Mouse (Mus musculus): Measurements from ENCODE around the gene Mtf1. TPM values are rescaled to one million over a fixed set of nuclear protein-coding genes. Genes with fewer than 3 reads are reported as not detected.

Mtf1 gene
- polyA plus RNA-seq, 1 experiment from 2014 or later: 9.1 TPM

- Histone ChIP-seq H3K36me3 (replicated peaks; ENCODE audit: insufficient read depth, low read length) (peaks cover 21% of the 10 kb centered on the region), H3K9me3 (ENCODE audit: low read length) (no peaks in the 10 kb centered on the region), H3K9ac (replicated peaks) (no peak overlapping the region), H3K27ac (ENCODE audit: low read depth) (no peak overlapping the region), H3K4me1 (ENCODE audit: insufficient read depth) (no peaks in the 10 kb centered on the region), H3K27me3 (ENCODE audit: insufficient read depth, low read length) (peaks cover 27% of the 10 kb centered on the region), H3K4me2 (ENCODE audit: low read depth, low read length) (no peak overlapping the region), H3K4me3 (ENCODE audit: low read depth, low read length) (no peak overlapping the region)
- no peak for DNase-seq
- ATAC-seq: no peak
- WGBS (ENCODE audit: insufficient replicate concordance): 59% methylated on average over 5 of the region's 5 CpGs
- no peak for TF ChIP-seq CTCF (IDR thresholded peaks at IDR 0.05; ENCODE audit: low read depth)
- TF ChIP-seq EP300 (IDR thresholded peaks at IDR 0.05; ENCODE audit: low read depth): no peak
These were observed 56.5 kb downstream of the Mtf1 start for GRCm38 (mm10) chr4:124858370-124858769.

DNA sequence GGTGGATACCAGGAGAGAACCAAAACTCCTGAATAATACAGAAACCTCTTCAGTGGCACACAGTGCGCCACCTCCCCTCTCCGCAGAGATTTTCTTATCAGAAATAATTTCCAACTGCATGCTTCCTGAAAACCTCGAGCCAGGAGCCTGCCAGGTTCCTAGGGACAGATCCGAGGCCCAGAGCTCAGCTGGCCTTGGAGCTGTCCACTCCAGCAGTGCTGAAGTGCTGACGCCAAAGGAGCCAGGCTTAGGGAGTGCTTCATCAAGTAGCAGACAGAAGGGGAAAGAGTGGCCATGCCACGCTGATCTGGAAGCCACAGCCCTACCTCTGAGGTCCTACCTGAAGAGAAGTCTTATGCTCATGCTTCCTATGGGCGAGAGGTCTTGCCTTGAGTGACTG, 58.5 kb downstream of the Mtf1 start:
- Histone ChIP-seq H3K27me3 (ENCODE audit: insufficient read depth, low read length) (peaks cover 31% of the 10 kb centered on the region), H3K9me3 (ENCODE audit: low read length) (no peaks in the 10 kb centered on the region), H3K27ac (ENCODE audit: low read depth) (no peak overlapping the region), H3K36me3 (replicated peaks; ENCODE audit: insufficient read depth, low read length) (peaks cover 6% of the 10 kb centered on the region), H3K4me3 (ENCODE audit: low read depth, low read length) (no peak overlapping the region), H3K9ac (replicated peaks) (no peak overlapping the region), H3K4me2 (ENCODE audit: low read depth, low read length) (no peak overlapping the region), H3K4me1 (ENCODE audit: insufficient read depth) (no peaks in the 10 kb centered on the region)
- DNase-seq (peak; percentile 76), ATAC-seq (no peak)
- WGBS (ENCODE audit: insufficient replicate concordance): 10% methylated on average over 7 of the region's 7 CpGs
- TF ChIP-seq EP300 (IDR thresholded peaks at IDR 0.05; ENCODE audit: low read depth): no peak
- TF ChIP-seq CTCF (IDR thresholded peaks at IDR 0.05; ENCODE audit: low read depth): no peak

DNA sequence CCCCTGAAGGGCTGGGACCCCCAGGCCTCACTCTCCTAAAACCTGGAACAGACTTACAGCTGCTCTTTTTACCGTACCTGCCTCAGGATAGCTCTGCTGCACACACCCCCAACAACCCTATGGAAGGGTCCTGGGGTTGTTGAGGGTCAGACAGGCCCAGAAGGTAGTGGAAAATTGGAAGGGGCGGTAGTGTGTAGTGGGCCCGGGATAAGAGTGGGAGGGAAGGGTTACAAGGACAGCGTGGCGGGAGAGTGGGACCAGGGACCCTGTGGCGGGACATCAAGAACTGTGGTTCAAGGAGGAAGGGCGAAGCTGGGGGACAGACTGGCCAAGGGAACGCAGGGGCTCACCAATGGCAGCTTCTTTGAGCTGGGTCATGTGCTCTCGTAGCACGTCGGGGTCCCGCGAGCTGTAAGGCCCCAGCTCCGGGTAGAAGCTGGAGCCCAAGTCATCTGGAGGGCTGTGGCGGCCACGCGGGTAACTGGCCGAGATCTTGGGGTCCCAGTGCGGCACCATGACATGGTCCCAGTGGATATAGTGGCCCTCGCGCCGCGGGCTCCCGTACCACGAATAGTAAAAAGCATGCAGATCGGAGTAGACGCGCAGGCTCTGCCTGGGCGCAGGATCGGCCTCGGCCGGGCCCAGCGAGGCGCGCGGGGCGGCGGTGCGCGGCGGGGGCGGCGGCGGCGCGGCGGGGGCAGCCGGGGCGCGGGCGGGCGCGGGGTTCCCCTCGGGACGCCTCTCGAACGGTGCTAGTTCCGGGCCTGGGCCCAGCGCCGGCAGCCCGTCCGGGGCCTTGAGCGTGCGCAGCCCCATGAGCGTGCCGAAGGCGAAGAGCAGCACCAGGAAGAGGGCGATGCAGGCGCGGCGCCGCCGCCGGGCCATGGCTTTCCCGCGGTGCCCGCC, 59.6 kb downstream of the Mtf1 start, which contains the start of gene Maneal:
Gene Maneal (minus strand): TSS at position 889 of the 906 bp plus-strand sequence.
- no peaks in the 10 kb centered on the region for H3K9me3 ChIP-seq (ENCODE audit: low read length)
- H3K4me2 ChIP-seq (ENCODE audit: low read depth, low read length): peak within 1 kb of the TSS; percentile 50
- no peak for DNase-seq
- peak within 1 kb of the TSS; percentile 25 for H3K4me3 ChIP-seq (ENCODE audit: low read depth, low read length)
- H3K9ac ChIP-seq (replicated peaks): no peak within 1 kb of the TSS
- H3K36me3 ChIP-seq (replicated peaks; ENCODE audit: insufficient read depth, low read length): no peaks in the 10 kb centered on the region
- H3K27ac ChIP-seq (ENCODE audit: low read depth): no peak within 1 kb of the TSS
- ATAC-seq: no peak
- H3K4me1 ChIP-seq (ENCODE audit: insufficient read depth): no peaks in the 10 kb centered on the region
- TF ChIP-seq CTCF (IDR thresholded peaks at IDR 0.05; ENCODE audit: low read depth) (no peak), EP300 (IDR thresholded peaks at IDR 0.05; ENCODE audit: low read depth) (no peak)
- 6% methylated on average over 51 of the region's 77 CpGs for WGBS (ENCODE audit: insufficient replicate concordance)
- H3K27me3 ChIP-seq (ENCODE audit: insufficient read depth, low read length): peaks cover 31% of the 10 kb centered on the region

DNA sequence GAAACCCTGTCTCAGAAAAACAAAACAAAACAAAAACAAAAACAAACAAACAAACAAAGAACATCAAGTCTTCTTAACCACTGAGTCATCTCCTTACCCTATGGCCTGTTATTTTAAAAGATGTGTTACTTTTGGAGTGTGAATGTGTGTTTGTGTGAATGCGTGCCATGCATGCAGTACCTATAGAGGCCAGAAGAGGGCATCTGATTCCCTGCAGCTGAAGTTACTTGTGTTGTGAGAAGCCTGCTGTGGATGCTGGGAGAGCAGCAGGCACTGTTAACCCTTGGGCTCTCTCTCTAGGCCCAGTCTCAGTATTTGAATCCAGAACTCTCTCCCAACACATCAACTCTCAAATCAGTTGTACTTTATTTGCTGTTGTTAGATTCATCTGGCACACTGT, 70.8 kb downstream of the Mtf1 start:
- ATAC-seq (no peak), DNase-seq (no peak)
- Histone ChIP-seq H3K27ac (ENCODE audit: low read depth) (no peak overlapping the region), H3K9ac (replicated peaks) (no peak overlapping the region), H3K4me1 (ENCODE audit: insufficient read depth) (no peaks in the 10 kb centered on the region), H3K27me3 (ENCODE audit: insufficient read depth, low read length) (no peaks in the 10 kb centered on the region), H3K36me3 (replicated peaks; ENCODE audit: insufficient read depth, low read length) (no peaks in the 10 kb centered on the region), H3K4me3 (ENCODE audit: low read depth, low read length) (no peak overlapping the region), H3K9me3 (ENCODE audit: low read length) (peaks cover 3% of the 10 kb centered on the region; the same call in 1 of the 2 replicates), H3K4me2 (ENCODE audit: low read depth, low read length) (no peak overlapping the region)
- TF ChIP-seq CTCF (IDR thresholded peaks at IDR 0.05; ENCODE audit: low read depth): peak; percentile 49
- TF ChIP-seq EP300 (IDR thresholded peaks at IDR 0.05; ENCODE audit: low read depth): no peak
- 100% methylated on average over 1 of the region's 1 CpGs for WGBS (ENCODE audit: insufficient replicate concordance)

DNA sequence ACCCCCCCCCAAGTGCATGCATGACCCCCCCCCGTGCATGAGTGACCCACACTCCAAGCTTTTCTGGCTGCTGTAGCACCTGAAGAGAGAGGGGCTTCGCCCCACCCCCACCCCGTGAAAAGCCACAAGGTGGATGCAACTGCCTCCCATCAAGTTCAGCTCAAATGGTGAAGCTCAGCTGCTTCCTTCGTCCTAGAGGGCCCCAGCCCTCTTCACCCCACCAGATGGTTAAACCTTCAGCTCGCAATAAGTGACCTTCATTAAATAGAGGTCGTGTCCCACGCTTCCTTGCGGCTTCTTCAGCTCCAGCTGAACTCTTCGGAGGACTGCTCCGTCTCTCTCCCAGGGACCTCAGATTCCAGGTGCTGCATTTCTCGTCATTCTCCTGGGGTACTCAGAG, 78.7 kb downstream of the Mtf1 start, which contains the start of gene Epha10:
Gene Epha10 (plus strand): TSS at position 301 of the 400 bp plus-strand sequence.
- Histone ChIP-seq H3K4me2 (ENCODE audit: low read depth, low read length) (no peak within 1 kb of the TSS), H3K4me3 (ENCODE audit: low read depth, low read length) (peak within 1 kb of the TSS; percentile 4; the same call in 1 of the 2 replicates), H3K4me1 (ENCODE audit: insufficient read depth) (no peaks in the 10 kb centered on the region; the same call in 1 of the 2 replicates)

GRCm38 (mm10) chr4:124881341-124881908, 79.5 kb downstream of the Mtf1 start:
- H3K4me2 ChIP-seq (ENCODE audit: low read depth, low read length): no peak overlapping the region
- no peak overlapping the region for H3K27ac ChIP-seq (ENCODE audit: low read depth)
- peaks cover 48% of the 10 kb centered on the region for H3K27me3 ChIP-seq (ENCODE audit: insufficient read depth, low read length)
- H3K9me3 ChIP-seq (ENCODE audit: low read length): no peaks in the 10 kb centered on the region
- DNase-seq: no peak
- under 1% methylated on average over 37 of the region's 37 CpGs for WGBS (ENCODE audit: insufficient replicate concordance)
- no peak overlapping the region for H3K9ac ChIP-seq (replicated peaks)
- TF ChIP-seq CTCF (IDR thresholded peaks at IDR 0.05; ENCODE audit: low read depth): no peak
- TF ChIP-seq EP300 (IDR thresholded peaks at IDR 0.05; ENCODE audit: low read depth): no peak
- H3K4me3 ChIP-seq (ENCODE audit: low read depth, low read length): peak overlapping the region; percentile 4; the same call in 1 of the 2 replicates
- H3K4me1 ChIP-seq (ENCODE audit: insufficient read depth): no peaks in the 10 kb centered on the region; the same call in 1 of the 2 replicates
- ATAC-seq: no peak
- H3K36me3 ChIP-seq (replicated peaks; ENCODE audit: insufficient read depth, low read length): no peaks in the 10 kb centered on the region

More for the DNA sequence above, 78.7 kb downstream of the Mtf1 start, which contains the start of gene Epha10:
- no peak within 1 kb of the TSS for H3K9ac ChIP-seq (replicated peaks)
- 4% methylated on average over 11 of the region's 11 CpGs for WGBS (ENCODE audit: insufficient replicate concordance)
- H3K36me3 ChIP-seq (replicated peaks; ENCODE audit: insufficient read depth, low read length): no peaks in the 10 kb centered on the region
- DNase-seq: no peak
- no peak for ATAC-seq
- peaks cover 44% of the 10 kb centered on the region for H3K27me3 ChIP-seq (ENCODE audit: insufficient read depth, low read length)
- no peaks in the 10 kb centered on the region for H3K9me3 ChIP-seq (ENCODE audit: low read length)
- H3K27ac ChIP-seq (ENCODE audit: low read depth): no peak within 1 kb of the TSS
- TF ChIP-seq EP300 (IDR thresholded peaks at IDR 0.05; ENCODE audit: low read depth) (no peak), CTCF (IDR thresholded peaks at IDR 0.05; ENCODE audit: low read depth) (no peak)

All from liver, postnatal 0 days (tissue).